8 mouse cellular contexts compared by ENCODE assay signal in genomic region chr13:56657946-56658512, GRCm38 (mm10). TPM values are rescaled to one million over a fixed set of nuclear protein-coding genes. Genes with fewer than 3 reads are reported as not detected.
A peak's percentile ranks its signal among the peaks of the same experiment; 100 is the strongest.
DNase-seq lines count a peak whose midpoint lies in the region; ATAC-seq and TF ChIP-seq lines count a peak whose summit lies in the region.
"Had no signal": no experiment of that assay in that cellular context is flagged by ENCODE, and none has a peak within 500 bp of the region (broad histone marks: within the 10 kb centered on the region; RNA-seq: fewer than 3 reads in every experiment).

No protein-coding gene starts in this region.

- WGBS in embryonic facial prominence, embryonic 10.5 days: 40% methylated on average over 7 of the region's 7 CpGs
- WGBS in hindbrain, postnatal 0 days: 29% methylated on average over 7 of the region's 7 CpGs

- no peak overlapping the region for H3K27ac ChIP-seq in MEL (ENCODE audit: control insufficient read depth, low read depth, low read length)
- peak overlapping the region; percentile 52 for H3K27ac ChIP-seq in embryonic facial prominence, embryonic 10.5 days (replicated peaks)
- H3K27ac ChIP-seq in hindbrain, postnatal 0 days: no peak overlapping the region
- H3K27ac ChIP-seq in left cerebral cortex, adult 2 months: no peak overlapping the region
- H3K27ac ChIP-seq: liver, embryonic 15.5 days had no signal

- no peak for TF ChIP-seq POLR2A in MEL (IDR thresholded peaks at IDR 0.05; ENCODE audit: control insufficient read depth in 1 of 2, insufficient read depth in 1 of 2, low read depth in 1 of 2, low read length in 2 of 2, poor library complexity in 1 of 2)

- H3K4me1 ChIP-seq in MEL (ENCODE audit: control insufficient read depth in 1 of 2, insufficient read depth in 2 of 2, low read length in 2 of 2): no peaks in the 10 kb centered on the region
- peaks cover 52% of the 10 kb centered on the region for H3K4me1 ChIP-seq in embryonic facial prominence, embryonic 10.5 days
- no peaks in the 10 kb centered on the region for H3K4me1 ChIP-seq in hindbrain, postnatal 0 days (ENCODE audit: insufficient read depth, low read length)
- H3K4me1 ChIP-seq: liver, embryonic 15.5 days had no signal

- no peak overlapping the region for H3K4me2 ChIP-seq in hindbrain, postnatal 0 days (ENCODE audit: low read depth, low read length)
- H3K4me2 ChIP-seq: liver, embryonic 15.5 days had no signal

- H3K27me3 ChIP-seq in MEL (ENCODE audit: control insufficient read depth in 1 of 2, insufficient read depth in 2 of 2, low read length in 2 of 2): no peaks in the 10 kb centered on the region
- no peaks in the 10 kb centered on the region for H3K27me3 ChIP-seq in embryonic facial prominence, embryonic 10.5 days (replicated peaks; ENCODE audit: low read depth, poor library complexity, severe bottlenecking)
- no peaks in the 10 kb centered on the region for H3K27me3 ChIP-seq in hindbrain, postnatal 0 days (ENCODE audit: insufficient read depth, low read length)
- H3K27me3 ChIP-seq: liver, embryonic 15.5 days had no signal

- no peak overlapping the region for H3K9ac ChIP-seq in MEL (ENCODE audit: control insufficient read depth, low read depth, low read length, poor library complexity, severe bottlenecking)
- no peak overlapping the region for H3K9ac ChIP-seq in hindbrain, postnatal 0 days (replicated peaks; ENCODE audit: low read length)
- H3K9ac ChIP-seq: liver, embryonic 15.5 days had no signal

- no peaks in the 10 kb centered on the region for H3K9me3 ChIP-seq in MEL (replicated peaks; ENCODE audit: insufficient read depth, low read length)
- no peaks in the 10 kb centered on the region for H3K9me3 ChIP-seq in embryonic facial prominence, embryonic 10.5 days
- H3K9me3 ChIP-seq in hindbrain, postnatal 0 days (ENCODE audit: low read length): no peaks in the 10 kb centered on the region
- H3K9me3 ChIP-seq: liver, embryonic 15.5 days had no signal

- no peak for TF ChIP-seq EP300 in MEL (IDR thresholded peaks at IDR 0.05; ENCODE audit: low read depth in 1 of 2, low read length in 2 of 2)

- ATAC-seq in hindbrain, postnatal 0 days: no peak

- intact Hi-C loops in left cerebral cortex, adult 2 months (cut with DNase I): loop anchor here (2.0 to 10.0 kb wide), 4 partner anchors 77 to 607 kb away; no protein-coding TSS in a partner anchor

- peak; percentile 8 for TF ChIP-seq RAD21 in MEL (IDR thresholded peaks at IDR 0.05; ENCODE audit: low read depth, low read length)

- TF ChIP-seq CTCF in MEL (IDR thresholded peaks at IDR 0.05 in 2 of 3, conservative IDR thresholded peaks at IDR 0.05 in 1 of 3; ENCODE audit: control insufficient read depth in 1 of 3, insufficient read depth in 1 of 3, low read depth in 2 of 3, low read length in 3 of 3, poor library complexity in 1 of 3, severe bottlenecking in 1 of 3): peak in 2 of 3 experiments; percentile 28 to 39; a peak in 4 of 6 replicates
- TF ChIP-seq CTCF in hindbrain, postnatal 0 days (IDR thresholded peaks at IDR 0.05; ENCODE audit: low read depth): peak; percentile 81
- TF ChIP-seq CTCF in left cerebral cortex, adult 2 months (IDR thresholded peaks at IDR 0.05): peak; percentile 84

- peak; percentile 3 for DNase-seq in MEL (ENCODE audit: low read depth, low spot score)
- peak; percentile 90 for DNase-seq in adrenal gland, postnatal 14 days
- DNase-seq in embryonic facial prominence, embryonic 10.5 days (ENCODE audit: low spot score): peak; percentile 84
- DNase-seq in hindbrain, postnatal 0 days (ENCODE audit: low spot score): peak; percentile 82
- peak; percentile 54 to 75 for DNase-seq in left cerebral cortex, adult 2 months (ENCODE audit: extremely low spot score in 1 of 2, low spot score in 2 of 2)
- DNase-seq in mesoderm, embryonic 11.5 days (ENCODE audit: low read depth, low spot score): peak; percentile 82
- peak; percentile 20 to 60 for DNase-seq in spleen, postnatal 14 days (ENCODE audit: low spot score in 2 of 2)

- H3K79me2 ChIP-seq in MEL (ENCODE audit: control insufficient read depth, insufficient read depth, low read length, poor library complexity): no peaks in the 10 kb centered on the region

- no peaks in the 10 kb centered on the region for H3K36me3 ChIP-seq in MEL (ENCODE audit: control insufficient read depth in 1 of 2, insufficient read depth in 2 of 2, low read length in 2 of 2)
- no peaks in the 10 kb centered on the region for H3K36me3 ChIP-seq in embryonic facial prominence, embryonic 10.5 days (replicated peaks)
- H3K36me3 ChIP-seq in hindbrain, postnatal 0 days (ENCODE audit: insufficient read depth, low read length): no peaks in the 10 kb centered on the region
- H3K36me3 ChIP-seq: liver, embryonic 15.5 days had no signal

- no peak overlapping the region for H3K4me3 ChIP-seq in MEL (ENCODE audit: control insufficient read depth in 1 of 2, insufficient read depth in 1 of 2, low read depth in 2 of 2, low read length in 2 of 2)
- no peak overlapping the region for H3K4me3 ChIP-seq in embryonic facial prominence, embryonic 10.5 days
- H3K4me3 ChIP-seq in hindbrain, postnatal 0 days (ENCODE audit: low read length): no peak overlapping the region
- no peak overlapping the region for H3K4me3 ChIP-seq in left cerebral cortex, adult 2 months
- H3K4me3 ChIP-seq: liver, embryonic 15.5 days had no signal

TF ChIP-seq in MEL, 35 proteins besides CTCF, POLR2A, EP300 and RAD21:
- TF ChIP-seq SMC3 (IDR thresholded peaks at IDR 0.05; ENCODE audit: low read depth, low read length) (0 out of 2 replicates have a peak, but pooled peaks have one; percentile 19), ELF1 (IDR thresholded peaks at IDR 0.05; ENCODE audit: low read depth, low read length) (no peak), USF2 (IDR thresholded peaks at IDR 0.05; ENCODE audit: borderline replicate concordance in 1 of 2, insufficient read depth in 1 of 2, low read depth in 1 of 2, low read length in 2 of 2) (no peak), MAX (IDR thresholded peaks at IDR 0.05; ENCODE audit: low read length) (no peak), NRF1 (IDR thresholded peaks at IDR 0.05; ENCODE audit: insufficient read depth, low read depth, low read length, poor library complexity, severe bottlenecking) (no peak), ZNF384 (IDR thresholded peaks at IDR 0.05; ENCODE audit: low read depth, low read length) (no peak), MYB (IDR thresholded peaks at IDR 0.05; ENCODE audit: low read depth, low read length) (no peak)

RNA-seq across cellular contexts. Expression of gene Smad5, which starts 44.8 kb away (rescaled TPM):
- total RNA-seq in MEL (2012; rRNA removed): 7.8 and 8.0 TPM in 2 replicates
- 10 to 100 TPM in 1 of 2 experiments, not detected in 1; 11.3 TPM for polyA plus RNA-seq in MEL (2012; ENCODE audit: insufficient read depth in 1 of 2, insufficient read length in 2 of 2, low read depth in 1 of 2, low replicate concordance in 2 of 2, missing spikeins in 1 of 2)
- total RNA-seq in adrenal gland, postnatal 14 days (2021): 50.9 and 61.1 TPM in 2 replicates
- polyA plus RNA-seq in embryonic facial prominence, embryonic 10.5 days (2016; fragmentation: Nextera tagmentation; extraction: Ambion mirVana): 41.7 and 44.3 TPM in 2 replicates
- total RNA-seq in hindbrain, postnatal 0 days (2014; rRNA removed): 39.5 and 40.5 TPM in 2 replicates
- polyA plus RNA-seq in hindbrain, postnatal 0 days (2015; fragmentation: Nextera tagmentation; extraction: Ambion mirVana): 14.2 and 17.7 TPM in 2 replicates
- 10 to 100 TPM; 20.6 to 24.3 TPM for total RNA-seq in left cerebral cortex, adult 2 months (2021)

RNA-seq across cellular contexts. Expression of gene Tgfbi, which starts 48.7 kb away (rescaled TPM):
- not detected in 2 replicates for total RNA-seq in MEL (2012; rRNA removed)
- polyA plus RNA-seq in MEL (2012; ENCODE audit: insufficient read depth in 1 of 2, insufficient read length in 2 of 2, low read depth in 1 of 2, low replicate concordance in 2 of 2, missing spikeins in 1 of 2): not detected
- total RNA-seq in adrenal gland, postnatal 14 days (2021): 40.1 and 59.6 TPM in 2 replicates
- polyA plus RNA-seq in embryonic facial prominence, embryonic 10.5 days (2016; fragmentation: Nextera tagmentation; extraction: Ambion mirVana): 50.1 and 65.4 TPM in 2 replicates
- 4.9 and 8.6 TPM in 2 replicates for total RNA-seq in hindbrain, postnatal 0 days (2014; rRNA removed)
- polyA plus RNA-seq in hindbrain, postnatal 0 days (2015; fragmentation: Nextera tagmentation; extraction: Ambion mirVana): 6.2 and 7.1 TPM in 2 replicates
- 1 to 10 TPM; 3.8 to 5.1 TPM for total RNA-seq in left cerebral cortex, adult 2 months (2021)

Comparison
In these comparisons a context has a peak if more than half of its experiments do, and no peak if none do; other contexts are left out.
1. DNase-seq: peak in every context shown above with its lines; median percentile 90 in adrenal gland, postnatal 14 days; 84 in embryonic facial prominence, embryonic 10.5 days; 82 in hindbrain, postnatal 0 days; 82 in mesoderm, embryonic 11.5 days; 64 in left cerebral cortex, adult 2 months; 40 in spleen, postnatal 14 days; 3 in MEL.
2. CTCF ChIP-seq: peak in every context shown above with its lines; median percentile 84 in left cerebral cortex, adult 2 months; 81 in hindbrain, postnatal 0 days; 34 in MEL.